Mouse (Mus musculus): ENCODE measurements around the gene Csnk1g2.
A peak's percentile ranks its signal among the peaks of the same experiment; 100 is the strongest.

Csnk1g2 gene

GRCm38 (mm10) chr10:80622661-80623456, at the start of gene Csnk1g2:
Csnk1g2 (plus strand) TSS chr10:80622838.
- no peak for DNase-seq (ENCODE audit: low spot score)

DNA sequence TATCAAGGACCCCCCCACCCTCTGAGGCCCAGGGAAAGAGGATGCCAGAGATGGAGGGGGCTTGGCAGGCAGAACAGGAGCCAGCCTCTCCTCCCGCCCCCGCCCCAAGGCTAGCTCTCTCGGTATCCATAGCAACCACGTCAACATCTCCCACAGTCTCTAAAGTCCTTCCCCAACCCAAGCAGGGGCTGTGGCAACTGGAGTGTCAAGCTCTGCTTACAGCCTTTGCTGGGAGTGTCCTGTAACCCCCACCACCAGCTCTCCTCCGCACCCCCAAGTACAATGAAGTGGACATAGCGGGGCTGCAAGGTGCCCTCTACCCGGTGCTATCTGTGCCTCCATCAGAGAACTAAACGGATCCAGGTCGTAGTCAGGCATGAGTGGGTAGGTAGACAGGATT, 48.7 kb upstream of the Csnk1g2 start:
- no peak for DNase-seq (ENCODE audit: low spot score)

DNA sequence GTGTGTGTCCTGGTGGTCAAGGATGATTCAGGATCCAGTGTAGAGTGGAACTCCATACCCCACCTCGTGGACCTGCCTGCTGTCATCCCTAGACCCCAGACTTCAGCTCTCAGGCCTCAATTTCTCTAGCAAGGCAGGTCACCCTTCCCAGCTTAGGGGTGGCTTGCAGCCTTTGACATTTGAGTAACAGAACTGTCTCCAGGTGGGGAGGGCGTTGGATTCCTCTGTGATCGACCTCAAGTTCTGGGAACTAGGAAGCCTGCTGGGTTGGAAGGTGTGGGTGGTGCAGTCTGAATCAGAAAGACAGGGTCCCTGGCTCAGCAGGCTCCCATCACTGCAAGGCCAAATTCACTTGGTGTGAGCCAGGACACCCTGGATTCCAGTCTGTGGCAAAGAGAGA, 47.7 kb upstream of the Csnk1g2 start:
- no peak for DNase-seq (ENCODE audit: low spot score)

DNA sequence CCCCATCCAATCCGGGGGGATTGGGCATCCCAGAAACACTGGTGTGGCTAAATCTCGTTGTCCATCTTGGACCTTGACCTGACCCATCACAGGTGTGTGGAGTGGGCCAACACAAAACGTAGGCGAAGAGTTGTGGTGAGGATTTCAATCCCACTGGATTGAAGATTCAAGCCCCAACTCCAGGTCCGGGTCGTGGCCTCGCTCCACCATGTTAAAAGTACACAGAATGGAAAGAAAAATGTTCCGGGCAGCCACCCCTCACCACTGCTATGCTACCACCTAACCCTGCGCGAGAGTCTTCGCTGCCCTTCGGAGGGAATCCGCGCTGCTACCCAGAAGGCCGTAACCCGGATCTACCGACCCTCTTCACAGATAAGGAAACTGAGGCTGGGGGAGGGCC, 46.7 kb upstream of the Csnk1g2 start:
- no peak for DNase-seq (ENCODE audit: low spot score)

DNA sequence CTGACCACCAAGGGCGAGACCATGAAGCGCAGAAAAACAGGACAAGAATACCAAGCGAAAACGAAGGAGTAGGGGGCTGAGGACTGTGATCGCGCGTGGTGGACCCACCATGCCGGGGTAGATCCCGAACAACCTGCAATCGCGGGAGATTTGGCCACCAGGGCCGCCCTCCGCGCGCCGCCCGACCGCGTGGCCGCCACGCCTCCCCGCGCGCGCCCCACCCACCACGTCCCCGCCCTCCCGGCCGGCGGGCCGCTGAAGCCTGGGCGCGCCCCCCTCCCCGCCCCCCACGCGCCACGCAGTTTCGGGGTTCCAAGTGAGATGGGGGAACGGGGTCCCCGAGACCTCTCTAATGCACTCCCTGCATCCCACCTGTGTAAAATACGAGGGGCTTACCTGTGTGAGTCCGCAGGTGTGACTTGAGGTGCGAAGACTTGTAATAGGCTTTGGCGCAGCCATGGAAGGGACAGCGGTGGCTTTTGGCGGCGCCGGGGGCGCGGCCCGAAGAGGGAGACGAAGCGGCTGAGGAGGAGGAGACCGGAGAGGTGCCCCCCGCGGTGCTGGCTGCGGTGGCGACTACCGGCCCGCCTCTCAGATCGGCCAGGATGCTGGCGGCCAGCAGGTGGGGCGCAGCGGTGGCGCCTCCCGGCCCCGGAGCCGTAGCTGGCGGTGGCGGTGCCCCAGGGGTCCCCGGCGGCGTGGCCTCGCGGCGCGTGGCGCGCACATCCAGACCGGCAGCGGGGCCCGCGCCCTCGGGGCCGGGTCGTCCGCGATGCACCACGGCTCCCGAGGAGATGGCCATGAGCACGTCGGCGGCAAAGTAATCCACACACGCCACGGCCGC, 46.1 kb upstream of the Csnk1g2 start:
- no peak for DNase-seq (ENCODE audit: low spot score)

- DNase-seq (ENCODE audit: low spot score) = peak; percentile 96
Observed at GRCm38 (mm10) chr10:80577195-80578130, 45.2 kb upstream of the Csnk1g2 start, which contains the start of gene Klf16. Klf16 (minus strand) TSS chr10:80577321.

DNA sequence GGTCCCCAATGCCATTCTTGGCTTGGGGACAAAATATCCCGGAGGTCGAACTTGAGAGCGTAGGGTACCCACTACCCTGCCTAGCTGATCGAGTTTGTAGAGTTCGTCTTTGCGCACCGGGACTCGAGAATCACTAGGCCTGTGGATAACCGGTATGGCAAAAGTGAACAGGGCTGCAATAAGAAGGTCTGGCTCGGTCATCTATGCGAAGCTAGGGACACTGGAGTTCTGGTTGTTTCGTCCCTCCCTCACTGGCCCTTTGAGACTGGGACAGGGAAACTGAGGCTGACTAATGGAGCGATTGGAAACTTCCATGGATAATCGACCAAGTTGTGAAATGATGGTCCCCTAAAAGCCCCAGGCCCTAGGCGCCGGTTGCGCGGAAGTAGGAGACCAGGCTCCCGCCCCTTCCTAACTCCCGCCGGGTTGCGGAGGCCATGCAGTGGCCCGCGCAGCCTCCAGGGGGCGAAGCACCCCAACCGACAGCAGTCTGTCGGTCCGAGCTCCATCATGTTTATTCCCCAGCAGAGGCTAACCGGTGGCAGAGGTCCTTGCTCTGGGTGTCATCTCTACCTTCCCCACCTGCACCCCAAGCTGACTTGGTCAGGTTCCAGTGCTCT, 44.4 kb upstream of the Csnk1g2 start:
- DNase-seq (ENCODE audit: low spot score) = no peak

DNA sequence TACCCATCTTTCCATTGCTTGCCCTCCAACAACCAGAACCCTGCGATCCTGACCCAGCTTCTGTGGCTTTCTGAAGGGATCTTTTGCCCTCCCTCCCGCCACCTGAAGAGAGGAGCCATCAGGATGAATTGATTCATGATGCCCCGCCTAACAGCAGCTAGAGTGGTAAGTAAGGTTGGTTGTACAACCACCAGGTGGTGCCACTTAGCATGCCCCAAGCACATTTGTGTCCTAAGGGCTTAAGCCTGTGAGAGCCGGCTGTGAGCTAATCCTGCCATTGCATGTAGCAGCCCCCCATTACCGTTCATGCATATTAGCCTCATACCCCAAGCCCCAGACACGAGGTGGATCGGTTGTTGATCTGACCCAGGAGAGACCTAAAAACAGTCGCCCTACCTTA, 43.7 kb upstream of the Csnk1g2 start:
- DNase-seq (ENCODE audit: low spot score) = no peak

- no peak for DNase-seq (ENCODE audit: low spot score)
Observed at GRCm38 (mm10) chr10:80583047-80583446, 39.6 kb upstream of the Csnk1g2 start.

- DNase-seq (ENCODE audit: low spot score) = no peak
Observed at GRCm38 (mm10) chr10:80584045-80584488, 38.6 kb upstream of the Csnk1g2 start.

DNA sequence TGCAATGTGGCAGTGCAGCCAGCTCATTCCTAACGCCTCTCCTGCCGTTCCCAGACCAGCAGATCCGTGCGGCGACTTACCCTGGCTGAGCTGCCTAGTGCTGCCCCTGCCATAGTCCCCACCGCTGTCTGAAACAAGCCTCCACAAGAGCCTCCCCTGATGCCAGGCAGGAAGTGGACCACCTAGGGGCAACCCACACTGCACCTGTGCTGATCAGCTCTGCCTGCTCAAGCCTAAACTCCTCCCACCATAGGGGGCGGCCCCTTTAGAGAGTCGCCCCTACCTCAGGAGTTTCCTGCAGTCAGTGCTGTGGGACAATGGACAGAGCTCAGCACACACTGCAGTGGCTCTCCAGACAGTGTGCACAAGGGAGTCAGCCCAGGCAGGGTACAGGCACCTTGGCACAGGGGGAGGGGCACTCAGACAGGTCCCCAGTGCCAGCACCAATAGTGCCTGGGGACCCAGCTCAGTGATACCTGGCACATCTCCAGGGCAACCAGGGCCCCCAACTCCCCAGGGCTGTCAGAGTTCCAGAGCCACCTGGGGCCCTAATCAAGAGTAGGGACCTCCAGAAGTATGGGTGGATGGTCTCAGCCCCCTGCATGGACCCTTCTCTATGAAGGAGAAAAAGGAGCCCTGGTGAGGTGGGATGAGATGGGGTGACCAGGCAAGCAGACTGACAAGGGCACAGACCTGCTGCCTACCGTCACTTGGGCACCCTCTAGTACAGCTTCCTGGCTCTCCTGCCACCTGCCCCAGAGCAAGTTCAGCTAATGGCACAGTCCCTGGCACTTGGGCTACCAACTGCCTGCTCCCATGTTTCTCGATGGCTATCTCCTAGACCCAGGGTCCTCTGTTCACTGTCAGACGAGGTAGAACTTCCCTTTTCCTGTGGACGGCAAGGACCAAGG, 37.7 kb upstream of the Csnk1g2 start:
- DNase-seq (ENCODE audit: low spot score) = no peak

DNA sequence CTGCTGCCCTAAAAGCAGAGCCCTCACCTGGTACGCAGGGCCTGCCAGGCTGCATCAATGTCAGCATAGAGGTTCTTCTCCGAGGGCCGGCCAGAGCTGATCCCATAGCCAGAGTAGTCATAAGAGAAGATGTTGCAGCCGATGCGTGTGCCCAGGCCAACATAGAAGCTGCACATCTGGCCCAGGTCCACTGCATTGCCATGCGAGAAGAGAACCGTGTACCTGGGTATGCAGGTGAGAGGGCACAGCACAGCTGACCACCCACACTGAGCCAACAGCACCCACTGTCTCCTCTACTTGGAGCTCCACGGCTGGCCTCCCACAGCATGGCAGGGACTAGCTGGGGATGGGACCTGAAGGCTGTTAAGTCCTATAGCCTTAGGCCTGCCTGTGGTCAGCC, 37.1 kb upstream of the Csnk1g2 start:
- no peak for DNase-seq (ENCODE audit: low spot score)

GRCm38 (mm10) chr10:80586407-80587304, 36.0 kb upstream of the Csnk1g2 start:
- no peak for DNase-seq (ENCODE audit: low spot score)

DNA sequence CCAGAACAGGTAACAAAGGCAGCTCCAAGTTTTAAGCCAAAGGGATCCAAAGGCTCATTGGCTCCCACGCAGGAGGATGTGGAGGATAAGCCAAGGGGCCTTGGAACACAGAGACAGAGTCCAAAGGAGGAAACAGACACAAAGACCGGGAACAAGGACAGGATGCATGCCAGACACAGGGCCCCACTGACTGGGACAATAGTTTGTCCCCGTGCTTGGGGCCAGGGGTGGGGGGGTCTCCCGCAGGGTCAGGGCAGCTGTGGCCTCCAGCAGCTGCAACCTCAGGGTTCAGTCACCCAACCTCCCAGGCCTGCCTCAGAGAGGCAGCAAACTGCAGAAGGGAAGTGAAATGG, 35.4 kb upstream of the Csnk1g2 start:
- no peak for DNase-seq (ENCODE audit: low spot score)

- DNase-seq (ENCODE audit: low spot score) = no peak
Observed at GRCm38 (mm10) chr10:80589127-80589878, 33.3 kb upstream of the Csnk1g2 start.

GRCm38 (mm10) chr10:80589879-80590854, 32.5 kb upstream of the Csnk1g2 start, which contains the start of gene Abhd17a:
Abhd17a (minus strand) TSS chr10:80590341.
- DNase-seq (ENCODE audit: low spot score) = peak; percentile 89

GRCm38 (mm10) chr10:80596318-80596717, 26.3 kb upstream of the Csnk1g2 start:
- DNase-seq (ENCODE audit: low spot score) = no peak
